Mouse (Mus musculus) CH12.LX (cell line): ENCODE measurements around the gene Ednra. TPM values are rescaled to one million over a fixed set of nuclear protein-coding genes. Genes with fewer than 3 reads are reported as not detected.

Source experiments
- DNase-seq: peaks from one replicate; pipeline ENCODE4 v3.0.0-alpha.2; 2013; ENCODE audit errors: extremely low read depth
- H3K27ac ChIP-seq: 2 replicates; pipeline ENCODE4 v1.5.1; 2012; ENCODE audit warnings: low read depth, mild to moderate bottlenecking, control low read depth, moderate library complexity; ENCODE audit not compliant: insufficient read depth
- H3K27me3 ChIP-seq: replicated peaks from 2 replicates; pipeline ENCODE3; 2012; ENCODE audit warnings: inconsistent platforms
- H3K36me3 ChIP-seq, 2 experiments: replicated peaks in 1 of 2; 2 replicates each; pipeline versions ENCODE3 to v1.6.1; 2012; ENCODE audit warnings: inconsistent platforms in 1 of 2, low read length in 1 of 2, mild to moderate bottlenecking in 1 of 2, mixed read lengths in 1 of 2, moderate library complexity in 1 of 2; ENCODE audit not compliant: control insufficient read depth in 1 of 2, insufficient read depth in 1 of 2
- H3K4me1 ChIP-seq, 2 experiments: 2 replicates each; pipeline ENCODE4 v1.6.1; 2012; ENCODE audit warnings: inconsistent platforms in 1 of 2, moderate library complexity in 1 of 2; ENCODE audit not compliant: insufficient read depth in 2 of 2, control insufficient read depth in 1 of 2
- H3K4me2 ChIP-seq: 2 replicates; pipeline ENCODE4 v1.6.1; 2012; ENCODE audit warnings: low read depth, mild to moderate bottlenecking, control low read depth; ENCODE audit not compliant: poor library complexity, insufficient read depth, severe bottlenecking
- H3K4me3 ChIP-seq, 3 experiments: fragments of 150-350 bp in 1 of 3; sonication (generic) in 1 of 3; replicated peaks in 1 of 3; 2 replicates each; pipeline versions ENCODE3 to v1.5.1; 2011 to 2012; ENCODE audit warnings: low read depth in 2 of 3, low read length in 2 of 3, mild to moderate bottlenecking in 2 of 3, moderate library complexity in 2 of 3, control low read depth in 1 of 3, improper control_type of control experiment in 1 of 3, inconsistent platforms in 1 of 3, mixed read lengths in 1 of 3; ENCODE audit not compliant: poor library complexity in 1 of 3
- H3K79me2 ChIP-seq: replicated peaks from 2 replicates; pipeline ENCODE4 v1.6.1; 2012; ENCODE audit warnings: mild to moderate bottlenecking, moderate library complexity; ENCODE audit not compliant: control insufficient read depth, poor library complexity, insufficient read depth, severe bottlenecking; ENCODE audit errors: extremely low read depth
- H3K9ac ChIP-seq: 2 replicates; pipeline ENCODE4 v1.6.1; 2012; ENCODE audit warnings: low read depth, mild to moderate bottlenecking, control low read depth, moderate library complexity; ENCODE audit not compliant: insufficient read depth
- H3K9me3 ChIP-seq: replicated peaks from 2 replicates; pipeline ENCODE3; 2012; ENCODE audit warnings: low read length, inconsistent platforms, mixed read lengths
- BHLHE40 ChIP-seq: IDR thresholded peaks from 2 replicates; pipeline ENCODE4 v1.6.1; 2011; ENCODE audit warnings: mild to moderate bottlenecking, low read depth, low read length, improper control_type of control experiment
- CHD1 ChIP-seq: IDR thresholded peaks from 2 replicates; pipeline ENCODE4 v1.6.1; 2012; ENCODE audit warnings: low read depth, low read length, improper control_type of control experiment, inconsistent platforms
- E2F4 ChIP-seq: IDR thresholded peaks from 2 replicates; pipeline ENCODE4 v1.6.1; 2011; ENCODE audit warnings: low read depth, low read length, improper control_type of control experiment; ENCODE audit not compliant: insufficient replicate concordance
- ELF1 ChIP-seq: IDR thresholded peaks from 2 replicates; pipeline ENCODE4 v1.6.1; 2014; ENCODE audit warnings: low read depth, mild to moderate bottlenecking, inconsistent platforms, low read length, improper control_type of control experiment
- HCFC1 ChIP-seq: IDR thresholded peaks from 2 replicates; pipeline ENCODE4 v1.6.1; 2012; ENCODE audit warnings: low read depth, mild to moderate bottlenecking, inconsistent platforms, low read length, improper control_type of control experiment
- IRF4 ChIP-seq: IDR thresholded peaks from 2 replicates; pipeline ENCODE4 v1.6.1; 2014; ENCODE audit warnings: low read depth, mild to moderate bottlenecking, inconsistent platforms, low read length, improper control_type of control experiment
- KAT2A ChIP-seq: IDR thresholded peaks from 2 replicates; pipeline ENCODE4 v1.6.1; 2012; ENCODE audit warnings: low read length, improper control_type of control experiment, inconsistent platforms; ENCODE audit not compliant: insufficient replicate concordance
- MAFK ChIP-seq: IDR thresholded peaks from 2 replicates; pipeline ENCODE4 v1.6.1; 2011; ENCODE audit warnings: low read length, improper control_type of control experiment; ENCODE audit not compliant: insufficient replicate concordance
- MAX ChIP-seq: IDR thresholded peaks from 2 replicates; pipeline ENCODE4 v1.6.1; 2011; ENCODE audit warnings: low read length, improper control_type of control experiment
- MAZ ChIP-seq: IDR thresholded peaks from 2 replicates; pipeline ENCODE4 v1.6.1; 2012; ENCODE audit warnings: low read depth, mild to moderate bottlenecking, inconsistent platforms, low read length, improper control_type of control experiment, moderate library complexity
- MEF2A ChIP-seq: IDR thresholded peaks from 2 replicates; pipeline ENCODE4 v1.6.1; 2014; ENCODE audit warnings: low read depth, mild to moderate bottlenecking, inconsistent platforms, low read length, improper control_type of control experiment, borderline replicate concordance
- MXI1 ChIP-seq: IDR thresholded peaks from 2 replicates; pipeline ENCODE4 v1.6.1; 2011; ENCODE audit warnings: mild to moderate bottlenecking, low read depth, low read length, improper control_type of control experiment
- NELFE ChIP-seq: IDR thresholded peaks from 2 replicates; pipeline ENCODE4 v1.6.1; 2011; ENCODE audit warnings: low read depth, low read length, improper control_type of control experiment
- NRF1 ChIP-seq: IDR thresholded peaks from 2 replicates; pipeline ENCODE4 v1.6.1; 2014; ENCODE audit warnings: low read depth, mild to moderate bottlenecking, inconsistent platforms, low read length, improper control_type of control experiment, moderate library complexity
- PAX5 ChIP-seq: IDR thresholded peaks from 2 replicates; pipeline ENCODE4 v1.6.1; 2012; ENCODE audit warnings: low read length, inconsistent platforms, mixed read lengths
- POLR2AphosphoS2 ChIP-seq: IDR thresholded peaks from 2 replicates; pipeline ENCODE4 v1.6.1; 2011; ENCODE audit warnings: low read depth, low read length, improper control_type of control experiment
- RAD21 ChIP-seq: IDR thresholded peaks from 2 replicates; pipeline ENCODE4 v1.6.1; 2011; ENCODE audit warnings: low read depth, mild to moderate bottlenecking, low read length, improper control_type of control experiment, moderate library complexity
- RCOR1 ChIP-seq: conservative IDR thresholded peaks from 2 replicates; pipeline ENCODE4 v1.6.1; 2012; ENCODE audit warnings: low read depth, mild to moderate bottlenecking, inconsistent platforms, low read length, improper control_type of control experiment
- TCF12 ChIP-seq: IDR thresholded peaks from 2 replicates; pipeline ENCODE4 v1.6.1; 2014; ENCODE audit warnings: low read depth, mild to moderate bottlenecking, inconsistent platforms, low read length, improper control_type of control experiment
- UBTF ChIP-seq: IDR thresholded peaks from 2 replicates; pipeline ENCODE4 v1.6.1; 2012; ENCODE audit warnings: low read depth, mild to moderate bottlenecking, inconsistent platforms, low read length, improper control_type of control experiment, moderate library complexity
- USF1 ChIP-seq: IDR thresholded peaks from 2 replicates; pipeline ENCODE4 v1.6.1; 2014; ENCODE audit warnings: low read depth, mild to moderate bottlenecking, inconsistent platforms, low read length, improper control_type of control experiment
- ZNF384 ChIP-seq: IDR thresholded peaks from 2 replicates; pipeline ENCODE4 v1.6.1; 2012; ENCODE audit warnings: low read depth, low read length, improper control_type of control experiment, inconsistent platforms
- dilution Hi-C: fragments of 300-500 bp; cut with MboI; formaldehyde crosslinking; loops from 2 replicates; pipeline ENCODE4 v1.14.3; 2020; ENCODE audit warnings: low sequenced_read_pairs; ENCODE audit not compliant: extremely low pct_unique_long_range_greater_than_20kb, extremely low pct_ligation_motif_present
- in situ Hi-C: fragments of 300-500 bp; cut with MboI; formaldehyde crosslinking; loops from 3 replicates; pipeline ENCODE4 v1.14.3; 2019; ENCODE audit warnings: low sequenced_read_pairs, low pct_ligation_motif_present, low pct_unique_long_range_greater_than_20kb, mixed read lengths
- polyA plus RNA-seq: library from polyadenylated mRNA; unstranded; fragments of >175 nt; gene quantifications from 2 replicates; pipeline ENCODE4 v1.2.1, GENCODE M21; 2012; ENCODE audit warnings: low read depth; ENCODE audit not compliant: insufficient read length
- total RNA-seq, 2 experiments: library from RNA; depleted of rRNA; stranded (reverse); fragments of 300-350 nt in 1 of 2; fragments of >200 nt in 1 of 2; gene quantifications; 2 replicates each; pipeline ENCODE4 v1.2.3; 2012 to 2014

The Ednra gene
- total and polyA plus RNA-seq, 3 experiments, result 0.08 to 0.09 TPM; not detected in 1

GRCm38 (mm10) chr8:77772210-77772886, 48.1 kb upstream of the Ednra start:
- TF ChIP-seq E2F4, result no peak
- no peak for TF ChIP-seq HCFC1
- TF ChIP-seq KAT2A, result no peak
- Histone ChIP-seq H3K36me3 (no peaks in the 10 kb centered on the region), H3K27me3 (no peaks in the 10 kb centered on the region), H3K4me3 (no peak overlapping the region), H3K27ac (no peak overlapping the region), H3K4me2 (no peak overlapping the region), H3K79me2 (no peaks in the 10 kb centered on the region), H3K4me1 (no peaks in the 10 kb centered on the region), H3K9ac (no peak overlapping the region), H3K9me3 (no peaks in the 10 kb centered on the region)
- in situ Hi-C loops (no loop called here), dilution Hi-C loops (no loop called here)
- no peak for DNase-seq

- no peak for TF ChIP-seq NRF1
- TF ChIP-seq RCOR1, result no peak
- no peak for TF ChIP-seq MAFK
- TF ChIP-seq E2F4, result no peak
- TF ChIP-seq POLR2AphosphoS2, result no peak
- no peak for TF ChIP-seq MAX
- TF ChIP-seq BHLHE40, result no peak
- TF ChIP-seq UBTF, result no peak
- TF ChIP-seq NELFE, result no peak
- TF ChIP-seq TCF12, result no peak
- no peak for TF ChIP-seq PAX5
- no peak for TF ChIP-seq ZNF384
- TF ChIP-seq ELF1, result no peak
- no peak for TF ChIP-seq USF1
- no peak for TF ChIP-seq MEF2A
- no peak for TF ChIP-seq MAZ
- no peak for TF ChIP-seq MXI1
- TF ChIP-seq RAD21, result no peak
- no peak for TF ChIP-seq CHD1
- TF ChIP-seq IRF4, result no peak
- Histone ChIP-seq H3K27me3 (no peaks in the 10 kb centered on the region), H3K9ac (no peak overlapping the region), H3K4me2 (no peak overlapping the region), H3K79me2 (no peaks in the 10 kb centered on the region), H3K9me3 (no peaks in the 10 kb centered on the region), H3K4me3 (no peak overlapping the region), H3K27ac (no peak overlapping the region), H3K36me3 (no peaks in the 10 kb centered on the region), H3K4me1 (no peaks in the 10 kb centered on the region)
- in situ Hi-C loops (no loop called here), dilution Hi-C loops (no loop called here)
- DNase-seq, result no peak
Measured at GRCm38 (mm10) chr8:77770966-77771365, 46.7 kb upstream of the Ednra start.
